Mouse (Mus musculus) intestine, embryonic 16.5 days (tissue): ENCODE data around the gene Vstm2b. TPM values are rescaled to one million over a fixed set of nuclear protein-coding genes. Genes with fewer than 3 reads are reported as not detected.

Source experiments
- ATAC-seq: fragments of 200-750 bp; cut with Nextera tagmentation; 2 replicates; pipeline ENCODE4 v1.8.0; 2017; ENCODE audit warnings: moderate TSS enrichment, moderate library complexity
- H3K27ac ChIP-seq: fragments of 300-500 bp; sonication (generic); 2 replicates; pipeline ENCODE4 v1.5.1; 2014; ENCODE audit warnings: mild to moderate bottlenecking, low read length
- H3K27me3 ChIP-seq: fragments of 300-500 bp; sonication (generic); replicated peaks from 2 replicates; pipeline ENCODE4 v1.6.1; 2014; ENCODE audit warnings: low read length, control low read depth, mixed read lengths; ENCODE audit not compliant: control insufficient read depth, insufficient read depth
- H3K36me3 ChIP-seq: fragments of 300-500 bp; sonication (generic); 2 replicates; pipeline ENCODE4 v1.6.1; 2014; ENCODE audit warnings: low read length, control low read depth; ENCODE audit not compliant: control insufficient read depth, insufficient read depth
- H3K4me1 ChIP-seq: fragments of 300-500 bp; sonication (generic); 2 replicates; pipeline ENCODE4 v1.6.1; 2014; ENCODE audit warnings: low read length, control low read depth, mixed read lengths; ENCODE audit not compliant: control insufficient read depth, insufficient read depth
- H3K4me2 ChIP-seq: fragments of 300-500 bp; sonication (generic); 2 replicates; pipeline ENCODE4 v1.6.1; 2014; ENCODE audit warnings: low read depth, low read length, control low read depth
- H3K4me3 ChIP-seq: fragments of 300-500 bp; sonication (generic); 2 replicates; pipeline ENCODE4 v1.5.1; 2014; ENCODE audit warnings: mild to moderate bottlenecking, low read length
- H3K9ac ChIP-seq: fragments of 300-500 bp; sonication (generic); 2 replicates; pipeline ENCODE4 v1.6.1; 2014; ENCODE audit warnings: low read depth, low read length
- H3K9me3 ChIP-seq: fragments of 300-500 bp; sonication (generic); 2 replicates; pipeline ENCODE4 v1.6.1; 2016; ENCODE audit warnings: low read length, control low read depth; ENCODE audit not compliant: control insufficient read depth
- WGBS: fragments of 180-500 bp; shearing (Covaris S2); extraction: QIAGEN DNeasy Blood & Tissue Kit; methylation state at CpG from one replicate; pipeline ENCODE4 v1.1.7; 2014; 5-methylcytosine and 5-hydroxymethylcytosine counted together
- polyA plus RNA-seq: library from polyadenylated mRNA; unstranded; fragments of >200 nt; fragmentation: Nextera tagmentation; extraction: Ambion mirVana; gene quantifications from 2 replicates; pipeline ENCODE4 v1.2.1, GENCODE M21; 2015

The Vstm2b gene
- polyA plus RNA-seq, 1 experiment from 2014 or later, result 0.32 TPM

- Histone ChIP-seq H3K4me2 (no peak overlapping the region), H3K9ac (no peak overlapping the region), H3K4me3 (no peak overlapping the region), H3K9me3 (no peaks in the 10 kb centered on the region), H3K27me3 (peaks cover 63% of the 10 kb centered on the region), H3K36me3 (no peaks in the 10 kb centered on the region), H3K4me1 (peaks cover 11% of the 10 kb centered on the region), H3K27ac (no peak overlapping the region)
- ATAC-seq, result peak; percentile 69; the same call in 1 of the 2 replicates
- under 1% methylated on average over 16 of the region's 16 CpGs for WGBS
These were observed 3.1 kb downstream of the Vstm2b start for GRCm38 (mm10) chr7:40901201-40901600.

GRCm38 (mm10) chr7:40902506-40902905, 4.4 kb downstream of the Vstm2b start:
- H3K9ac ChIP-seq, result no peak overlapping the region
- 12% methylated on average over 28 of the region's 28 CpGs for WGBS
- H3K9me3 ChIP-seq, result no peaks in the 10 kb centered on the region
- no peaks in the 10 kb centered on the region for H3K36me3 ChIP-seq
- H3K4me3 ChIP-seq, result no peak overlapping the region
- peaks cover 51% of the 10 kb centered on the region for H3K27me3 ChIP-seq
- peaks cover 11% of the 10 kb centered on the region for H3K4me1 ChIP-seq
- no peak for ATAC-seq
- H3K4me2 ChIP-seq, result no peak overlapping the region
- H3K27ac ChIP-seq, result no peak overlapping the region

GRCm38 (mm10) chr7:40906484-40906883, 8.4 kb downstream of the Vstm2b start:
- Histone ChIP-seq H3K4me3 (no peak overlapping the region), H3K4me1 (no peaks in the 10 kb centered on the region), H3K27ac (no peak overlapping the region), H3K27me3 (peaks cover 16% of the 10 kb centered on the region), H3K9me3 (no peaks in the 10 kb centered on the region), H3K4me2 (no peak overlapping the region), H3K36me3 (no peaks in the 10 kb centered on the region), H3K9ac (no peak overlapping the region)
- no peak for ATAC-seq
- WGBS, result 79% methylated on average over 1 of the region's 1 CpGs

GRCm38 (mm10) chr7:40916761-40917160, 18.6 kb downstream of the Vstm2b start:
- H3K36me3 ChIP-seq, result no peaks in the 10 kb centered on the region
- H3K27me3 ChIP-seq, result no peaks in the 10 kb centered on the region
- H3K9ac ChIP-seq, result no peak overlapping the region
- WGBS, result 76% methylated on average over 3 of the region's 3 CpGs
- no peak overlapping the region for H3K4me2 ChIP-seq
- no peak overlapping the region for H3K4me3 ChIP-seq
- H3K9me3 ChIP-seq, result no peaks in the 10 kb centered on the region
- no peak for ATAC-seq
- no peaks in the 10 kb centered on the region for H3K4me1 ChIP-seq
- H3K27ac ChIP-seq, result no peak overlapping the region

- H3K36me3 ChIP-seq, result no peaks in the 10 kb centered on the region
- no peaks in the 10 kb centered on the region for H3K4me1 ChIP-seq
- H3K9me3 ChIP-seq, result no peaks in the 10 kb centered on the region
- no peak overlapping the region for H3K27ac ChIP-seq
- no peak for ATAC-seq
- no peak overlapping the region for H3K9ac ChIP-seq
- WGBS, result 80% methylated on average over 2 of the region's 2 CpGs
- no peak overlapping the region for H3K4me3 ChIP-seq
- no peak overlapping the region for H3K4me2 ChIP-seq
- no peaks in the 10 kb centered on the region for H3K27me3 ChIP-seq
These were observed 22.0 kb downstream of the Vstm2b start for GRCm38 (mm10) chr7:40920118-40920517.

GRCm38 (mm10) chr7:40921281-40921680, 23.2 kb downstream of the Vstm2b start:
- Histone ChIP-seq H3K27me3 (no peaks in the 10 kb centered on the region), H3K36me3 (no peaks in the 10 kb centered on the region), H3K27ac (no peak overlapping the region), H3K4me3 (no peak overlapping the region), H3K4me1 (no peaks in the 10 kb centered on the region), H3K4me2 (no peak overlapping the region), H3K9me3 (no peaks in the 10 kb centered on the region), H3K9ac (no peak overlapping the region)
- ATAC-seq, result no peak
- WGBS, result 81% methylated on average over 6 of the region's 6 CpGs

GRCm38 (mm10) chr7:40922871-40923270, 24.7 kb downstream of the Vstm2b start:
- Histone ChIP-seq H3K4me2 (no peak overlapping the region), H3K4me3 (no peak overlapping the region), H3K9me3 (no peaks in the 10 kb centered on the region), H3K27me3 (no peaks in the 10 kb centered on the region), H3K36me3 (no peaks in the 10 kb centered on the region), H3K9ac (no peak overlapping the region), H3K4me1 (no peaks in the 10 kb centered on the region), H3K27ac (no peak overlapping the region)
- ATAC-seq, result no peak
- WGBS, result 75% methylated on average over 4 of the region's 4 CpGs

GRCm38 (mm10) chr7:40928391-40928790, 30.3 kb downstream of the Vstm2b start:
- Histone ChIP-seq H3K4me2 (no peak overlapping the region), H3K9ac (no peak overlapping the region), H3K27ac (no peak overlapping the region), H3K9me3 (no peaks in the 10 kb centered on the region), H3K36me3 (no peaks in the 10 kb centered on the region), H3K4me3 (no peak overlapping the region), H3K27me3 (no peaks in the 10 kb centered on the region), H3K4me1 (no peaks in the 10 kb centered on the region)
- no peak for ATAC-seq
- 86% methylated on average over 2 of the region's 2 CpGs for WGBS

- Histone ChIP-seq H3K27me3 (no peaks in the 10 kb centered on the region), H3K4me3 (no peak overlapping the region), H3K36me3 (no peaks in the 10 kb centered on the region), H3K9me3 (no peaks in the 10 kb centered on the region), H3K9ac (no peak overlapping the region), H3K4me2 (no peak overlapping the region), H3K4me1 (no peaks in the 10 kb centered on the region), H3K27ac (no peak overlapping the region)
- WGBS, result 62% methylated on average over 4 of the region's 4 CpGs
- ATAC-seq, result no peak
These were observed 38.6 kb downstream of the Vstm2b start for GRCm38 (mm10) chr7:40936617-40937212.

- Histone ChIP-seq H3K9ac (no peak overlapping the region), H3K4me2 (no peak overlapping the region), H3K27ac (no peak overlapping the region), H3K27me3 (no peaks in the 10 kb centered on the region), H3K9me3 (no peaks in the 10 kb centered on the region), H3K36me3 (no peaks in the 10 kb centered on the region), H3K4me3 (no peak overlapping the region), H3K4me1 (no peaks in the 10 kb centered on the region)
- ATAC-seq, result no peak
- WGBS, result 71% methylated on average over 1 of the region's 1 CpGs
These were observed 41.2 kb downstream of the Vstm2b start for GRCm38 (mm10) chr7:40939371-40939770.
